16 mouse cellular contexts compared by ENCODE assay signal in the genomic region with DNA sequence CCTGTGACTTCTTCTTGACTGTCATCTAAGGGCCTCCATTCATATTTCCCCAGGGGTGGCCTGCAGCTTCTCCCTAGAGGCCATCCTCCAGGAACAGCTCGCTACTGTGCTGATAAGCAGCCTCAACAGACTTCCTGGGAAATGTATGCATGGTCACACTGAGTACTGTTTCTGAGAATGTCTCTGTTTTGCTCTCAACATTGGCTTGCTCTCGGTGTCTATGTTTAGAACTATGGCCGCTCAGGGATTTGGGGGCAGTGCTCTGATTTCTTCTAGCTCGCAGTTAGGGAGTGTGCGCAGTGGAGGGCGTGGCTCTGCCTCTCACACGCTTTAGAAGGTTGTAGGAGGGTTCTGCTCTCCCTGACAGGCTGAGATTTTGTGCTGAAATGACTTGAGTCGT. TPM values are rescaled to one million over a fixed set of nuclear protein-coding genes. Genes with fewer than 3 reads are reported as not detected.
A peak's percentile ranks its signal among the peaks of the same experiment; 100 is the strongest.
DNase-seq lines count a peak whose midpoint lies in the region; ATAC-seq lines count a peak whose summit lies in the region.
"Had no signal": no experiment of that assay in that cellular context is flagged by ENCODE, and none has a peak within 500 bp of the region (broad histone marks: within the 10 kb centered on the region; RNA-seq: fewer than 3 reads in every experiment).

No protein-coding gene starts in this region.

- no peak overlapping the region for H3K4me2 ChIP-seq in forebrain, embryonic 11.5 days (ENCODE audit: low read depth, low read length, severe bottlenecking)
- H3K4me2 ChIP-seq in midbrain, embryonic 11.5 days: no peak overlapping the region
- H3K4me2 ChIP-seq in midbrain, embryonic 16.5 days (ENCODE audit: low read length): no peak overlapping the region
- H3K4me2 ChIP-seq in heart, embryonic 11.5 days: peak overlapping the region; percentile 22
- H3K4me2 ChIP-seq in hindbrain, embryonic 14.5 days (replicated peaks): no peak overlapping the region
- H3K4me2 ChIP-seq: hindbrain, embryonic 12.5 days had no signal

- H3K9me3 ChIP-seq in forebrain, embryonic 11.5 days (ENCODE audit: control insufficient read depth, low read length): no peaks in the 10 kb centered on the region
- H3K9me3 ChIP-seq in forebrain, embryonic 10.5 days: no peaks in the 10 kb centered on the region
- H3K9me3 ChIP-seq in midbrain, embryonic 11.5 days (ENCODE audit: control insufficient read depth, low read length): no peaks in the 10 kb centered on the region
- H3K9me3 ChIP-seq in midbrain, embryonic 16.5 days (replicated peaks; ENCODE audit: control insufficient read depth, low read length, poor library complexity, severe bottlenecking): no peaks in the 10 kb centered on the region
- no peaks in the 10 kb centered on the region for H3K9me3 ChIP-seq in heart, embryonic 11.5 days (replicated peaks; ENCODE audit: control insufficient read depth, low read length)
- no peaks in the 10 kb centered on the region for H3K9me3 ChIP-seq in hindbrain, embryonic 14.5 days (ENCODE audit: control insufficient read depth, low read length)
- H3K9me3 ChIP-seq: hindbrain, embryonic 12.5 days had no signal

- ATAC-seq in forebrain, embryonic 11.5 days (replicated peaks; ENCODE audit: low FRiP score): no peak
- ATAC-seq in midbrain, embryonic 11.5 days (ENCODE audit: low FRiP score): no peak
- ATAC-seq in midbrain, embryonic 16.5 days: no peak
- ATAC-seq in heart, embryonic 11.5 days (replicated peaks; ENCODE audit: insufficient number of reproducible peaks, low FRiP score, low TSS enrichment): no peak
- no peak for ATAC-seq in hindbrain, embryonic 14.5 days (ENCODE audit: low FRiP score)

- 0 out of 2 replicates have a peak, but pooled peaks cover 2% of the 10 kb centered on the region for H3K4me1 ChIP-seq in forebrain, embryonic 11.5 days (replicated peaks; ENCODE audit: control insufficient read depth, insufficient read depth, low read length)
- peaks cover 10% of the 10 kb centered on the region for H3K4me1 ChIP-seq in forebrain, embryonic 10.5 days
- H3K4me1 ChIP-seq in midbrain, embryonic 11.5 days (ENCODE audit: control insufficient read depth, insufficient read depth, low read length): peaks cover 5% of the 10 kb centered on the region
- peaks cover 2% of the 10 kb centered on the region; the same call in 1 of the 2 replicates for H3K4me1 ChIP-seq in midbrain, embryonic 16.5 days (ENCODE audit: control insufficient read depth, insufficient read depth, low read length)
- H3K4me1 ChIP-seq in heart, embryonic 11.5 days (ENCODE audit: control insufficient read depth, insufficient read depth, low read length): peaks cover 8% of the 10 kb centered on the region
- H3K4me1 ChIP-seq in hindbrain, embryonic 14.5 days (replicated peaks; ENCODE audit: control insufficient read depth, insufficient read depth, low read length): 0 out of 2 replicates have a peak, but pooled peaks cover 3% of the 10 kb centered on the region

- peak; percentile 37 for DNase-seq in forebrain, embryonic 11.5 days (ENCODE audit: low spot score)
- no peak for DNase-seq in forebrain, embryonic 10.5 days (ENCODE audit: extremely low spot score, low spot score)
- no peak for DNase-seq in midbrain, embryonic 11.5 days (ENCODE audit: low spot score, missing footprints)
- peak; percentile 36 for DNase-seq in telencephalon, adult 2 months (ENCODE audit: low read depth, low spot score)
- no peak for DNase-seq in cerebellum, adult 8-10 months
- DNase-seq in hindbrain, embryonic 14.5 days (ENCODE audit: low spot score): no peak
- DNase-seq: B cell, adult 2 months; embryo, embryonic 11 days; kidney, adult 18-20 months; layer of hippocampus, adult 9-11 months; midbrain, embryonic 14.5 days; thymus, adult 18-20 months had no signal

- H3K9ac ChIP-seq in forebrain, embryonic 11.5 days (ENCODE audit: low read length): no peak overlapping the region
- 0 out of 2 replicates have a peak overlapping the region, but pooled peaks have one; percentile 5 for H3K9ac ChIP-seq in midbrain, embryonic 11.5 days (ENCODE audit: low read length)
- H3K9ac ChIP-seq in midbrain, embryonic 16.5 days (ENCODE audit: low read depth, low read length): no peak overlapping the region
- H3K9ac ChIP-seq in heart, embryonic 11.5 days (ENCODE audit: low read depth, low read length): no peak overlapping the region
- no peak overlapping the region for H3K9ac ChIP-seq in hindbrain, embryonic 14.5 days
- H3K9ac ChIP-seq: hindbrain, embryonic 12.5 days; liver, embryonic 14.5 days had no signal

- no peaks in the 10 kb centered on the region for H3K36me3 ChIP-seq in forebrain, embryonic 11.5 days (ENCODE audit: control insufficient read depth, insufficient read depth, low read length)
- no peaks in the 10 kb centered on the region for H3K36me3 ChIP-seq in forebrain, embryonic 10.5 days (replicated peaks)
- H3K36me3 ChIP-seq in midbrain, embryonic 11.5 days (ENCODE audit: control insufficient read depth, insufficient read depth, low read length): no peaks in the 10 kb centered on the region
- no peaks in the 10 kb centered on the region for H3K36me3 ChIP-seq in midbrain, embryonic 16.5 days (ENCODE audit: control insufficient read depth, insufficient read depth, low read length)
- H3K36me3 ChIP-seq in heart, embryonic 11.5 days (ENCODE audit: control insufficient read depth, insufficient read depth, low read length): no peaks in the 10 kb centered on the region
- H3K36me3 ChIP-seq in hindbrain, embryonic 14.5 days (replicated peaks; ENCODE audit: control insufficient read depth, insufficient read depth): no peaks in the 10 kb centered on the region
- H3K36me3 ChIP-seq: hindbrain, embryonic 12.5 days had no signal

- WGBS in forebrain, embryonic 11.5 days: 50% methylated on average over 8 of the region's 8 CpGs
- WGBS in forebrain, embryonic 10.5 days: 52% methylated on average over 8 of the region's 8 CpGs
- 47% methylated on average over 8 of the region's 8 CpGs for WGBS in midbrain, embryonic 11.5 days
- 52% methylated on average over 8 of the region's 8 CpGs for WGBS in midbrain, embryonic 16.5 days
- WGBS in heart, embryonic 11.5 days (ENCODE audit: insufficient replicate concordance): 21% methylated on average over 8 of the region's 8 CpGs
- WGBS in hindbrain, embryonic 14.5 days: 50% methylated on average over 8 of the region's 8 CpGs

- H3K27me3 ChIP-seq in forebrain, embryonic 11.5 days (ENCODE audit: control insufficient read depth, insufficient read depth, low read length): no peaks in the 10 kb centered on the region
- peaks cover 13% of the 10 kb centered on the region for H3K27me3 ChIP-seq in forebrain, embryonic 10.5 days (ENCODE audit: poor library complexity, severe bottlenecking)
- no peaks in the 10 kb centered on the region for H3K27me3 ChIP-seq in midbrain, embryonic 11.5 days (ENCODE audit: control insufficient read depth, insufficient read depth, low read length)
- peaks cover 2% of the 10 kb centered on the region; the same call in 1 of the 2 replicates for H3K27me3 ChIP-seq in midbrain, embryonic 16.5 days (ENCODE audit: control insufficient read depth, insufficient read depth, low read depth, low read length)
- H3K27me3 ChIP-seq in heart, embryonic 11.5 days (ENCODE audit: control insufficient read depth, insufficient read depth, low read length): peaks cover 6% of the 10 kb centered on the region; the same call in 1 of the 2 replicates
- no peaks in the 10 kb centered on the region for H3K27me3 ChIP-seq in hindbrain, embryonic 14.5 days (ENCODE audit: control insufficient read depth, insufficient read depth, low read length)
- H3K27me3 ChIP-seq: hindbrain, embryonic 12.5 days had no signal

- no peak overlapping the region for H3K27ac ChIP-seq in forebrain, embryonic 11.5 days (ENCODE audit: low read depth, low read length)
- H3K27ac ChIP-seq in forebrain, embryonic 10.5 days: no peak overlapping the region
- no peak overlapping the region for H3K27ac ChIP-seq in midbrain, embryonic 11.5 days (ENCODE audit: low read depth, low read length)
- no peak overlapping the region for H3K27ac ChIP-seq in midbrain, embryonic 16.5 days (ENCODE audit: low read length)
- no peak overlapping the region for H3K27ac ChIP-seq in heart, embryonic 11.5 days (ENCODE audit: low read depth, low read length)
- H3K27ac ChIP-seq in hindbrain, embryonic 14.5 days: no peak overlapping the region
- H3K27ac ChIP-seq: hindbrain, embryonic 12.5 days; liver, embryonic 14.5 days had no signal

- no peak overlapping the region for H3K4me3 ChIP-seq in forebrain, embryonic 11.5 days (ENCODE audit: low read depth, low read length)
- H3K4me3 ChIP-seq in forebrain, embryonic 10.5 days: no peak overlapping the region
- no peak overlapping the region for H3K4me3 ChIP-seq in midbrain, embryonic 11.5 days (ENCODE audit: low read depth, low read length)
- H3K4me3 ChIP-seq in midbrain, embryonic 16.5 days (ENCODE audit: low read depth, low read length): no peak overlapping the region
- no peak overlapping the region for H3K4me3 ChIP-seq in heart, embryonic 11.5 days (ENCODE audit: low read depth, low read length)
- no peak overlapping the region for H3K4me3 ChIP-seq in hindbrain, embryonic 14.5 days (replicated peaks; ENCODE audit: low read length)
- H3K4me3 ChIP-seq: hindbrain, embryonic 12.5 days had no signal

RNA-seq across cellular contexts. Expression of a gene that starts 9.4 kb away (rescaled TPM):
- polyA plus RNA-seq in forebrain, embryonic 11.5 days (2014; fragmentation: Nextera tagmentation; extraction: Ambion mirVana): 8.6 and 9.9 TPM in 2 replicates
- 8.1 and 8.9 TPM in 2 replicates for polyA plus RNA-seq in forebrain, embryonic 10.5 days (2016; fragmentation: Nextera tagmentation; extraction: Ambion mirVana)
- 14.3 and 15.6 TPM in 2 replicates for polyA plus RNA-seq in midbrain, embryonic 11.5 days (2014; fragmentation: Nextera tagmentation; extraction: Ambion mirVana)
- 15.4 and 15.5 TPM in 2 replicates for polyA plus RNA-seq in midbrain, embryonic 16.5 days (2015; fragmentation: Nextera tagmentation; extraction: Ambion mirVana)
- polyA plus RNA-seq in heart, embryonic 11.5 days (2014; fragmentation: Nextera tagmentation; extraction: Ambion mirVana): 8.7 and 10.4 TPM in 2 replicates
- polyA plus RNA-seq in hindbrain, embryonic 14.5 days (2014; fragmentation: Nextera tagmentation; extraction: Ambion mirVana): 16.0 and 17.1 TPM in 2 replicates

RNA-seq across cellular contexts. Expression of a gene that starts 38.9 kb away (rescaled TPM):
- polyA plus RNA-seq in forebrain, embryonic 11.5 days (2014; fragmentation: Nextera tagmentation; extraction: Ambion mirVana): 93.7 and 98.9 TPM in 2 replicates
- polyA plus RNA-seq in forebrain, embryonic 10.5 days (2016; fragmentation: Nextera tagmentation; extraction: Ambion mirVana): 89.8 and 91.3 TPM in 2 replicates
- 97.4 and 103 TPM in 2 replicates for polyA plus RNA-seq in midbrain, embryonic 11.5 days (2014; fragmentation: Nextera tagmentation; extraction: Ambion mirVana)
- 170 and 191 TPM in 2 replicates for polyA plus RNA-seq in midbrain, embryonic 16.5 days (2015; fragmentation: Nextera tagmentation; extraction: Ambion mirVana)
- polyA plus RNA-seq in heart, embryonic 11.5 days (2014; fragmentation: Nextera tagmentation; extraction: Ambion mirVana): 45.5 and 45.9 TPM in 2 replicates
- polyA plus RNA-seq in hindbrain, embryonic 14.5 days (2014; fragmentation: Nextera tagmentation; extraction: Ambion mirVana): 175 and 176 TPM in 2 replicates

Comparison
In these comparisons a context has a peak if more than half of its experiments do, and no peak if none do; other contexts are left out.
1. DNase-seq: peak in forebrain, embryonic 11.5 days (single experiment) and telencephalon, adult 2 months (single experiment); none in forebrain, embryonic 10.5 days (single experiment), midbrain, embryonic 11.5 days (single experiment), cerebellum, adult 8-10 months (single experiment) and hindbrain, embryonic 14.5 days (single experiment).